Mouse (Mus musculus): ENCODE measurements around the gene Cnnm4.

DNA sequence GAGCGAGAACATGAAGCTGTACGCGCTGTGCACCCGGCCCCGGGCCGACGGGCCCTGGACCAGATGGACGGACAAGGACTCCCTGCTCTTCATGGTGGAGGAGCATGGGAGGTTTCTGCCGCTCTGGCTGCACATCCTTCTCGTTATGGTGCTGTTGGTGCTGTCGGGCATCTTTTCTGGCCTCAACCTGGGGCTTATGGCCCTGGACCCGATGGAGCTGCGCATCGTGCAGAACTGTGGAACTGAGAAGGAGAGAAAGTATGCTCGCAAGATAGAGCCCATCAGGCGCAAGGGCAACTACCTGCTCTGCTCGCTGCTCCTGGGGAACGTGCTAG is 653 bp downstream of the Cnnm4 start:
- TF ChIP-seq EP300 (IDR thresholded peaks at IDR 0.05) (no peak), CTCF (IDR thresholded peaks at IDR 0.05) (no peak)

Data from lung, postnatal 0 days (tissue).